Mouse (Mus musculus) T-cell, adult 2 months (primary cell): Measurements from ENCODE around the gene Slc1a3.

Source experiments
- DNase-seq: peaks from one replicate; pipeline ENCODE4 v3.0.0; 2022; ENCODE audit warnings: low spot score

The Slc1a3 gene

GRCm38 (mm10) chr15:8710146-8711006 is at the start of gene Slc1a3:
Slc1a3 (minus strand) TSS chr15:8710764.
- peak; percentile 29 for DNase-seq

DNA sequence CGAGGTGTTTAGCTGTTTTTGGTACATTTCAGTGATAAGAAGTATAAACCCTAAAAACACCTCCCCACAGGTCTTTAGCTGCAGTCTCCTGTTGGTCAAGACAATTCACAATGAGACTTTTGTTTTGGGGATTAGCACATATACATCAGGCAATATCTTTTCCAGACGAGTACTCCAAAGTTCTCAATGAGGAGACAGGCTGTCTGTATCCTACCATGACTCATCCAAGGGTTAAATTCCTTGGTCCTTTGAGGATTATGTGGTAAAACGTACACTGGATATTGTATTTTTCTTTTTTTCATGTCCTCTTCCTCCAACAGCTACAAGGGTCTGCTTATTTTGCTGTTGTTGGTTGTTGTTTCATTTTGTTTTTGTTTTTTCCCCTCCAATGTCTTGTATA is 48.5 kb upstream of the Slc1a3 start:
- no peak for DNase-seq

- no peak for DNase-seq
Measured at GRCm38 (mm10) chr15:8756441-8756840, 45.9 kb upstream of the Slc1a3 start.

DNA sequence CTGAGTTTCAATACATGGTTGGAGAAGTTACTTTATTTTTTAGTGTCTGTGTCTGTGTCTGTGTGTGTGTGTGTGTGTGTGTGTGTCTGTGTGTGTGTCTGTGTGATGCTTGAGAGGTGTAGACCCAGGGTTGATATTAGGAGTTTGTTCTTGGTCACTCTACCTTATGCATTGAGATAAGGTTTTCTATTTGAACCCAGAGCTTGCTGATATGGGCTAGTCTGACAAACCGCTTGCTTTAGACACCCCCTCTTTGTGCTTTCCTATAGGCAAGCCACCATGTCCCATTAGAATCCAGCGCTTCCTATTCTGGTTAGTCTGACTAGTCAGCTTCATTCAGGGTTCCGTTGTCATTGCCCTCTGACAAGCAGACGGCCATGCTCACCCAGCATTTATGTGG is 39.2 kb upstream of the Slc1a3 start:
- DNase-seq, result no peak

- no peak for DNase-seq
Measured at GRCm38 (mm10) chr15:8748771-8749170, 38.2 kb upstream of the Slc1a3 start.

DNA sequence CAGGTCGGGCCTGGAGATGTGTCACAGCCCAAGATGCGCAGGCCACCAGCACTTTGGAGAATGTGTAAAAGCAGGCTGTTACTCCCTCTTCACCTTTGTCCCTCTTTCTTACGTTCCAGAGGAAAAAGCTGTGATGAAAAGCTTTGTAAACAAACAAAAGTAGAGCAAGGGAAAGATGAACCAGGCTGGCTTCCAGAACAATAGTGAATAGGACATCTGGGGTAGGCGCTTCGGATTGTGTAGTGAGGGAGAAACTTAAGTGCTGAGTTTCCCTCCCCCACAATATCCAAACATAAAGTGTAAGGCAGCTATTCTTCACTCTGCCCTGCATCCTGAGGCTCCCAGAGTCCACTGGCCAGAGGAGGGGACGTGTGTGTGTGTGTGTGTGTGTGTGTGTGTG is 31.0 kb upstream of the Slc1a3 start:
- DNase-seq, result no peak

GRCm38 (mm10) chr15:8740724-8741123 is 30.2 kb upstream of the Slc1a3 start:
- no peak for DNase-seq

- no peak for DNase-seq
Measured at GRCm38 (mm10) chr15:8738156-8738555, 27.6 kb upstream of the Slc1a3 start.

GRCm38 (mm10) chr15:8734363-8734739 is 23.8 kb upstream of the Slc1a3 start:
- no peak for DNase-seq

GRCm38 (mm10) chr15:8733669-8734362 is 23.3 kb upstream of the Slc1a3 start:
- no peak for DNase-seq

DNA sequence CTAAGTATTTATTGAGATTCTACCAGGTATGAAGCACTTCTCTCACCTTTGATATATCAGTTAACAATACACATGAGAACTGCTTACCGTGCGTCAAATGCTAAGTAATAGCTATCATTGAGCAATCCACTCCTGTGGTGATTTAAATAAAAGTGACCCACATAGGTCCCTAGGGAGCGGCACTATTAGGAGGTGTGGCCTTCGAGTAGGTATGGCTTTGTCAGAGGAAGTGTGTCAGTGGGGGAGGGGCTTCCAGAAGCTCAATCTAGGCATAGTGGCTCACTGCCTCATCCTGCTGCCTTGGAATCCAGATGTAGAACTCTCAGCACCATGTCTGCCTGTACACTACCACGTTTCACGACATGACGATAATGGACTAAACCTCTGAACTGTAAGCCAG is 18.3 kb upstream of the Slc1a3 start:
- DNase-seq, result no peak

- no peak for DNase-seq
Measured at GRCm38 (mm10) chr15:8722386-8723100, 12.0 kb upstream of the Slc1a3 start.

DNA sequence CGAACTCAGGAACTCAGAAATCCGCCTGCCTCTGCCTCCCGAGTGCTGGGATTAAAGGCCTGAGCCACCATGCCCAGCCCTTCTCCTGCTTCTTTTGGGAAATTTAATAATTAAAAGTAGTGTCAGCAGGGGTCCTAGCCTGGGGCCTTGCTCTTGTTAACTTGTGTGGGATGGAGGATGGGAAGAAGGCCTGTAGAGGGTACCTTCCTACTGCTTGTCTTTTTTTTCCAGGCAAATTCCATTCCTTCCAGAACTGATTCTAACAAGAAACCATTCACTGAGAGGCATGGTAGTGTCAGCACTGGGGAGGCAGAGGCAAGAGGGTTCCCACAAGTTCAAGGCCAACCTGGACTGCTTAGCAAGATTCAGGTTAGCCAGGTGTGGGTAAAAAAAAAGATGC is 11.2 kb upstream of the Slc1a3 start:
- DNase-seq, result no peak

GRCm38 (mm10) chr15:8721005-8721404 is 10.4 kb upstream of the Slc1a3 start:
- no peak for DNase-seq

DNA sequence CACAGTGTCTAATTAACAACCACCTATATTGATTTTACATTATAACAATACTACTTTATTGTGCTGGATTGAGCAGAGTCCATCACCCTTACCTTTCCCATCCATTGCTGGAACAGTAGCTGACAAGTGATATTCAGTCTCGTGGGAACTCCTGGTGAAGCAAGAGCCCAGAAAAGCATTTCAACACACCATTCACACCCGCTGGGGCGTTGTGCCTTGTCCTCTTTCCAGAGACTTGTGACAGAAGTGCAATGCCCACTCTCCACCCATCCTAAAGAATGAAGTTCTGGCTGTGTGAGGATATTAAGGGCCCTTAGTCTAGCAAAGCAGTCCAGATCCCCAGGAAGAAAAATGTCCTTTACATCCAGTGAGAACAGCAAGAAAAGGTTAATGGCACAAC is 7.9 kb upstream of the Slc1a3 start:
- no peak for DNase-seq

- DNase-seq, result no peak
Measured at GRCm38 (mm10) chr15:8717021-8717571, 6.5 kb upstream of the Slc1a3 start.

DNA sequence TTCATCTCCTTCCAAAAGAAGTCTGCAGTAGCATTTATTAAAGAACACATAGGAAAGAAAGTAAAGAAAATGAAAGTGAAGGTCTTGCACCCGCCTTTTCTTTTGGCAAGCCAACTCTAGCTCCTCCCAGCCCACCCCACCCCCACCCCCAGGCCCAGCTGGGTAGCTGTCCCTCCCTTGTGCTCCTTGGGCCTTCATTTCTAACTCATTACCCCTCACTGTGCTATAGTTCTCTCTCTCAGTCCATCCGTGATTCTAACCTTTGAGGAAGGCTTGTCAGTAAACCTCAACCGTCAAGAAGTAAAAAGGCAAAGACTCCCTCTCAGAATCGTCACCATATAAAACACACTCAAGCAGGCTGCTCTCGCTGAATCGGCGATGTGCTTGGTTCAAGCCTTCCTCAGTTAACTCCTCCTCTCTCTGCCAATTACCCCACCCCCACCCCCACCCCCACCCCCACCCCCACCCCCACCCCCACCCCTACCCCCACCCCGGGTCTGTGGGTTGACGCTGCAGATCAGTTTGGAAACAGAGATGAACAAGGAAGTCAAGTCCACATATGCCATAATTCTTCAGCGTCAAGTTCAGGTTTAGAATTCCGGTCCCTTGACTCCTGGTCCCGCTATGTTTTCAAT is 5.9 kb upstream of the Slc1a3 start:
- no peak for DNase-seq

DNA sequence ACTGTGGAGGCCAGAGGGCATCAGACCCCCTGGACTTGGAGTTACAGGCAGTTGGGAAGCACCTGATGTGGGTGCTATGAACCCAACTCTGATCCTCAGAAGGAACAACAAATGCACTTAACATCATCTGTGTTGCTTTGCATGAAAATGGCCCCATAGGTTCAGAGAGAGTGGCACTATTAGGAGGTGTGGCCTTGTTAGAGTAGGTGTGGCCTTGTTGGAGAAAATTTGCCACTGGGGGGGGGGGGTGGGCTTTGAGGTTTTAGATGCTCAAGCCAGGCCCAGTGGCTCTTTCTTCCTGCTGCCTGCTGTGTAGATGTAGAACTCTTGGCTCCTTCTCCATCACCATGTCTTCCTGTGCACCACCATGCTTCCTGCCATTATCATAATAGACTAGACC is 5.1 kb upstream of the Slc1a3 start:
- DNase-seq, result no peak

DNA sequence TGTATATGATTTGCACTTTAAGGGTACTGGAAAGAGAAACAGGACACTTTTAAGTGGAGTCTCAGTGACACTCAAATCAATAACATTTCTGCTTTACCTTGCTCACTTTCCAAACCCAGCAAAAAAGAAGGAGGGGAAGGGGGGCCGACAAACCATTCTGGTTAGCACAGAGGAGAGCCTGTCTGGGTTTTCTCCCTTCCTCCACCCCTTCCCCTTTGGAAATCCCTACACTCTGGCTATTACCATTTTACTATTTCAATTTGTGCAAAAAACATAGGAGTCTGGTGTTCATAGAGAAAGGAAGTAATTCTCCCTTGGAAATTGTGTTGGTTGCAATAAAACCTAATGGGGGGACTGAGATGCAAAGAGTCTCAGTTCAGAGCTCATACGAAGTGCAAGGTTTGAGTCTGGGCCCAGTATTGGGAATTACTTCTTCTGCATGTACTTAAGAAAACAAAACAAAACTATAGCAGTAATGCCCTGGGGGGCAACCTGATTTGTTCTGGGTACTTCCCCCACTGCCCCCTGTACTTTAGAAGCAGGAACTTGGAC is 1.9 kb upstream of the Slc1a3 start:
- no peak for DNase-seq

DNA sequence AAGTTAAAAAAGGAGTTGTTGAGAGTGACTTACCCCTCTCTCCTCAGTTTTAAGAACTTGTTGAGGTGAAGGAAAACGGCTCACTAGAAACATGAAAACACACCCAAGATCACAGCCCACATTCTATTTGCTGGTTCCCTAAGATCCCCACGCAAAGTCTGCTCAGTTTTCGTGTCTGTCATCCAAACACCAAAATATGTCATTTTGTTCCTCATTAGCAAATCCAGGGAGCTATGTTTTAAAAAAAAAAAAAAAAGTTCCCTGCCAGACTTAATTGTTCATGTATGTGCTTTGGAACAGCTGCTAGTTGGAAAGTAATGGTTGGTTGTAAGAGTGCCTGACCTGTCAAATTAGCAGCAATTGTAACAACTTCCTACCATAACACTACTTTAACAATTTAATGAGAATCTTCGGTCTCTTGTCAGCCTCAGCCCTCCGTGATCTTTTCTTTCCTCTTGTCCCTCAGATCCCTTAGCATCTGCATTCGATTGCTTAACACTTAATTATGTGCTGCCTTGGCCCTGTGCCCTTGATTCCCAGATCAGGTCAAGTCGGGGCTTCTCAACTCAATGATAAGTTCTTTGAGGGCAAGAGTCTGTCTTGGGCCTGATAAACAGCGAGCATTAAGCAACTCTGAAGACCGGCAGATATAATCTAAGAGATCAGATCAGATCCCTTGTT is 1.2 kb upstream of the Slc1a3 start:
- DNase-seq, result no peak

DNA sequence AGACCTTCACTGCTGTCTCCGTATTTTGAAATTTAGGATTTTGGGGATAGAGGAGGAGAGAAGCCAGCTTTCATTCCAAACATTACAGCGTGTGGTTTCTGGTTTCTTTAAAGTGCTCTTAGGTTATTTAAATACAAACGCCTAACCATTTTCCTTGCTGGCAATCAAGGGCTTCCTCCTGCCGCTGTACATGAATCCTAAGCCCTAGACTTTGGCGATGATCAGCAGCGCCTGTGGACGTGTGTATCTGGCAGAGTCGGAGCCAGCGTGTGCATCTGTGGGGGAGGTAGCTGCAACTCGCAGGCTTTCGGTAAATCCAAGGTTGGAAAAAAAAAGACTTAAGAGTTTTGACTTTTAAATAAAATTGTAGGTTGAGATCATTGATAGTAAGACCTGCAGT is 986 bp downstream of the Slc1a3 start:
- DNase-seq, result no peak
